Mouse (Mus musculus): ENCODE results near the gene Gm5129.
"Not testable (repeated sequence)": the region's sequence is repeated elsewhere in the genome, so short reads cannot be mapped to it uniquely, and the experiment has no call there.

DNA sequence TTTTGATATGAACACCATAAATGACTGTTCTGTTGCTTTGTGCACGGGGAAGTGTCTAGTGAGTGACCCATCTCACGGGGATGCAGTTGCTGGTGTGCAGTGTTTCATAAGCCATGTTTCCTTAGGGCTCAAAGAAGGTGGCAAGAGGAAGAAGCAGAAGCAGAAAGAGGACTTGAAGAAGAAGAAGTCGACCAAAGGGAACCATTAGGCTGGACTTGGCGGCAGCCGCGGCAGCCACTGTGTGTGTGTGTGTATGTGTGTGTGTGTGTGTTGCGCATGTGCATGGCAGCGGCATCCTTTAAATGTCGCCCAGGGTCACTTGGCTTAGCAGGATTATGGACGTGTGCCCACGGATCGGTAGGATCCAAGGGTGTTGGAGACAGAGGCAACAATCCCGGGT lies 49.2 kb upstream of the Gm5129 start:
- not testable (repeated sequence) for TF ChIP-seq CTCF, POLR2A (IDR thresholded peaks at IDR 0.05; ENCODE audit: extremely low read depth, insufficient read depth, low read length)

All from cortical plate, adult 2 months (tissue).